Mouse (Mus musculus) kidney, adult 2 months (tissue): Measurements from ENCODE around the gene Tenm4. TPM values are rescaled to one million over a fixed set of nuclear protein-coding genes. Genes with fewer than 3 reads are reported as not detected.

Experiments
- DNase-seq: peaks from one replicate; pipeline ENCODE4 v3.0.0; 2021
- H3K27ac ChIP-seq: fragments of 200-500 bp; 2 replicates; pipeline ENCODE4 v1.5.1; 2012; ENCODE audit warnings: low read depth, low read length, control low read depth, inconsistent platforms; ENCODE audit not compliant: insufficient read depth
- H3K27me3 ChIP-seq: fragments of 200-500 bp; replicated peaks from 2 replicates; pipeline ENCODE4 v1.6.1; 2012; ENCODE audit warnings: mild to moderate bottlenecking, moderate library complexity, low read length, inconsistent platforms; ENCODE audit not compliant: control insufficient read depth, insufficient read depth
- H3K36me3 ChIP-seq: fragments of 200-500 bp; 2 replicates; pipeline ENCODE4 v1.6.1; 2012; ENCODE audit warnings: mild to moderate bottlenecking, moderate library complexity, low read length, inconsistent platforms; ENCODE audit not compliant: control insufficient read depth, insufficient read depth
- H3K4me1 ChIP-seq: fragments of 200-500 bp; 2 replicates; pipeline ENCODE4 v1.6.1; 2011; ENCODE audit warnings: low read length; ENCODE audit not compliant: control insufficient read depth, insufficient read depth
- H3K4me3 ChIP-seq: fragments of 200-500 bp; 2 replicates; pipeline ENCODE4 v1.5.1; 2011; ENCODE audit warnings: mild to moderate bottlenecking, low read depth, low read length, control low read depth; ENCODE audit not compliant: insufficient read depth
- CTCF ChIP-seq: fragments of 200-500 bp; conservative IDR thresholded peaks from 2 replicates; pipeline ENCODE4 v1.5.1; 2011; ENCODE audit warnings: low read depth, mild to moderate bottlenecking, control low read depth, low read length, moderate library complexity, mixed read lengths; ENCODE audit not compliant: insufficient read depth, insufficient read length
- POLR2A ChIP-seq: fragments of 200-500 bp; IDR thresholded peaks from one replicate; pipeline ENCODE4 v1.6.1; 2011; ENCODE audit warnings: low read depth, low read length, control low read depth
- WGBS: fragments of 180-500 bp; shearing (Covaris S2); methylation state at CpG from one replicate; pipeline ENCODE4 v1.1.7; 2018; 5-methylcytosine and 5-hydroxymethylcytosine counted together
- polyA plus RNA-seq: library from polyadenylated mRNA; depleted of rRNA; stranded (reverse); fragments of >200 nt; gene quantifications from 2 replicates; pipeline ENCODE4 v1.2.3, GENCODE M21; 2012; rRNA removed

The Tenm4 gene
- 3.3 and 4.5 TPM in 2 replicates for polyA plus RNA-seq

- Histone ChIP-seq H3K27me3 (no peaks in the 10 kb centered on the region; the same call in 1 of the 2 replicates), H3K4me1 (no peaks in the 10 kb centered on the region), H3K27ac (no peak within 1 kb of the TSS), H3K36me3 (no peaks in the 10 kb centered on the region), H3K4me3 (no peak within 1 kb of the TSS)
- TF ChIP-seq CTCF (no peak), POLR2A (no peak)
- no peak for DNase-seq
- WGBS = 34% methylated on average over 14 of the region's 14 CpGs
These were observed at the start of gene Tenm4 for GRCm38 (mm10) chr7:96170924-96171595. Gene Tenm4 (plus strand): TSS chr7:96171246.

GRCm38 (mm10) chr7:96130763-96131162, 40.3 kb upstream of the Tenm4 start:
- H3K36me3 ChIP-seq = no peaks in the 10 kb centered on the region
- no peak for DNase-seq
- H3K27ac ChIP-seq = no peak overlapping the region
- H3K27me3 ChIP-seq = no peaks in the 10 kb centered on the region
- H3K4me1 ChIP-seq = no peaks in the 10 kb centered on the region
- TF ChIP-seq POLR2A = no peak
- TF ChIP-seq CTCF = no peak
- H3K4me3 ChIP-seq = no peak overlapping the region
- 57% methylated on average over 4 of the region's 4 CpGs for WGBS

- no peaks in the 10 kb centered on the region for H3K36me3 ChIP-seq
- no peak overlapping the region for H3K27ac ChIP-seq
- no peaks in the 10 kb centered on the region for H3K27me3 ChIP-seq
- TF ChIP-seq CTCF (no peak), POLR2A (no peak)
- H3K4me1 ChIP-seq = no peaks in the 10 kb centered on the region
- H3K4me3 ChIP-seq = no peak overlapping the region
- WGBS = 78% methylated on average over 1 of the region's 1 CpGs
- DNase-seq = no peak
These were observed 39.9 kb upstream of the Tenm4 start for GRCm38 (mm10) chr7:96131175-96131574.

GRCm38 (mm10) chr7:96136497-96136961, 34.5 kb upstream of the Tenm4 start:
- 41% methylated on average over 6 of the region's 6 CpGs for WGBS
- Histone ChIP-seq H3K36me3 (no peaks in the 10 kb centered on the region), H3K27ac (no peak overlapping the region), H3K4me1 (0 out of 2 replicates have a peak, but pooled peaks cover 5% of the 10 kb centered on the region), H3K4me3 (no peak overlapping the region), H3K27me3 (no peaks in the 10 kb centered on the region)
- no peak for TF ChIP-seq POLR2A
- TF ChIP-seq CTCF = no peak; the same call in 1 of the 2 replicates
- peak; percentile 77 for DNase-seq

- H3K4me1 ChIP-seq = 0 out of 2 replicates have a peak, but pooled peaks cover 2% of the 10 kb centered on the region
- no peak for DNase-seq
- TF ChIP-seq POLR2A = no peak
- TF ChIP-seq CTCF = no peak
- no peak overlapping the region for H3K27ac ChIP-seq
- H3K36me3 ChIP-seq = no peaks in the 10 kb centered on the region
- H3K4me3 ChIP-seq = no peak overlapping the region
- H3K27me3 ChIP-seq = no peaks in the 10 kb centered on the region
- WGBS = 71% methylated on average over 4 of the region's 4 CpGs
These were observed 29.2 kb upstream of the Tenm4 start for GRCm38 (mm10) chr7:96141876-96142275.

GRCm38 (mm10) chr7:96142973-96143596, 28.0 kb upstream of the Tenm4 start:
- no peaks in the 10 kb centered on the region for H3K4me1 ChIP-seq
- DNase-seq = peak; percentile 91
- no peaks in the 10 kb centered on the region for H3K36me3 ChIP-seq
- 54% methylated on average over 3 of the region's 3 CpGs for WGBS
- H3K27ac ChIP-seq = no peak overlapping the region
- H3K27me3 ChIP-seq = no peaks in the 10 kb centered on the region
- no peak for TF ChIP-seq CTCF
- TF ChIP-seq POLR2A = no peak
- H3K4me3 ChIP-seq = no peak overlapping the region

GRCm38 (mm10) chr7:96147436-96147835, 23.6 kb upstream of the Tenm4 start:
- TF ChIP-seq CTCF = no peak
- no peak for TF ChIP-seq POLR2A
- Histone ChIP-seq H3K27me3 (no peaks in the 10 kb centered on the region), H3K4me1 (no peaks in the 10 kb centered on the region), H3K4me3 (no peak overlapping the region), H3K36me3 (no peaks in the 10 kb centered on the region), H3K27ac (no peak overlapping the region)
- no peak for DNase-seq
- 61% methylated on average over 4 of the region's 4 CpGs for WGBS
